Mouse (Mus musculus) small intestine, adult 2 months (tissue): ENCODE measurements around the gene Crebbp.

Experiments
- CTCF ChIP-seq: fragments of 200-500 bp; IDR thresholded peaks from 2 replicates; pipeline ENCODE4 v1.5.1; 2012; ENCODE audit warnings: low read depth, mild to moderate bottlenecking, control low read depth, inconsistent platforms, low read length, moderate library complexity, mixed read lengths; ENCODE audit not compliant: insufficient replicate concordance, insufficient read length; ENCODE audit errors: extremely low read depth
- POLR2A ChIP-seq: fragments of 200-500 bp; IDR thresholded peaks from 2 replicates; pipeline ENCODE4 v1.6.1; 2012; ENCODE audit warnings: low read depth, mild to moderate bottlenecking, control low read depth, inconsistent platforms, low read length, moderate library complexity

- no peak for TF ChIP-seq CTCF
- no peak for TF ChIP-seq POLR2A
Measured at GRCm38 (mm10) chr16:4085851-4086387, 127.9 kb downstream of the Crebbp start.
